Mouse (Mus musculus) heart, postnatal 10 days (tissue): ENCODE data around the gene Zmym2. TPM values are rescaled to one million over a fixed set of nuclear protein-coding genes. Genes with fewer than 3 reads are reported as not detected.
"Not testable (repeated sequence)": the region's sequence is repeated elsewhere in the genome, so short reads cannot be mapped to it uniquely, and the experiment has no call there.

ENCODE experiments used
- DNase-seq, 2 experiments: peaks; one replicate each; pipeline ENCODE4 v3.0.0; 2021
- intact Hi-C: fragments of 180-260 bp; cut with DNase I; formaldehyde crosslinking; loops from one replicate; pipeline ENCODE4 v1.15.1; 2025
- total RNA-seq, 2 experiments: library from RNA; stranded (reverse); gene quantifications; 2 replicates each; pipeline ENCODE4 v1.2.3; 2021

Zmym2 gene
- 10 to 100 TPM; 44.0 to 57.3 TPM for total RNA-seq

GRCm38 (mm10) chr14:56886594-56887513, at the start of gene Zmym2:
Gene Zmym2 (plus strand): TSS chr14:56886653.
- intact Hi-C loops: loop anchor here (5.0 kb wide), 1 partner anchor 220 kb away; the partner anchor contains the start of gene Mphosph8

GRCm38 (mm10) chr14:56844033-56844432, 42.4 kb upstream of the Zmym2 start:
- no peak for DNase-seq

More at GRCm38 (mm10) chr14:56886594-56887513, at the start of gene Zmym2:
- DNase-seq: peak; percentile 84 to 85

GRCm38 (mm10) chr14:56844507-56844906, 41.9 kb upstream of the Zmym2 start:
- intact Hi-C loops: no loop called here
- no peak for DNase-seq

More at GRCm38 (mm10) chr14:56844033-56844432, 42.4 kb upstream of the Zmym2 start:
- intact Hi-C loops: no loop called here

GRCm38 (mm10) chr14:56848322-56848721, 38.1 kb upstream of the Zmym2 start:
- no peak for DNase-seq
- intact Hi-C loops: no loop called here

- intact Hi-C loops: no loop called here
- no peak for DNase-seq
Measured at GRCm38 (mm10) chr14:56849681-56850080, 36.8 kb upstream of the Zmym2 start.

GRCm38 (mm10) chr14:56864041-56864440, 22.4 kb upstream of the Zmym2 start:
- intact Hi-C loops: no loop called here
- no peak for DNase-seq

- intact Hi-C loops: no loop called here
- no peak for DNase-seq
Measured at GRCm38 (mm10) chr14:56864641-56865040, 21.8 kb upstream of the Zmym2 start.

GRCm38 (mm10) chr14:56865112-56865511, 21.3 kb upstream of the Zmym2 start:
- DNase-seq: not testable (repeated sequence)

GRCm38 (mm10) chr14:56873525-56873924, 12.9 kb upstream of the Zmym2 start:
- intact Hi-C loops: no loop called here
- no peak for DNase-seq

More at GRCm38 (mm10) chr14:56865112-56865511, 21.3 kb upstream of the Zmym2 start:
- intact Hi-C loops: not testable (repeated sequence)

- DNase-seq: no peak
- intact Hi-C loops: no loop called here
Measured at GRCm38 (mm10) chr14:56875586-56876159, 10.8 kb upstream of the Zmym2 start.

GRCm38 (mm10) chr14:56881271-56881670, 5.2 kb upstream of the Zmym2 start:
- intact Hi-C loops: no loop called here
- DNase-seq: no peak

- DNase-seq: no peak
- intact Hi-C loops: no loop called here
Measured at GRCm38 (mm10) chr14:56883431-56883830, 3.0 kb upstream of the Zmym2 start.

- peak; percentile 86 to 88 for DNase-seq
- intact Hi-C loops: loop anchor here (2.0 to 5.0 kb wide), 2 partner anchors 71 to 218 kb away; partner anchors contain the start of gene Mphosph8
Measured at GRCm38 (mm10) chr14:56885308-56885771, 1.1 kb upstream of the Zmym2 start.

GRCm38 (mm10) chr14:56885986-56886593, 363 bp upstream of the Zmym2 start:
- intact Hi-C loops: loop anchor here (2.0 to 5.0 kb wide), 2 partner anchors 71 to 219 kb away; partner anchors contain the start of gene Mphosph8

GRCm38 (mm10) chr14:56887514-56887880, 1.0 kb downstream of the Zmym2 start:
- intact Hi-C loops: loop anchor here (5.0 kb wide), 1 partner anchor 220 kb away; the partner anchor contains the start of gene Mphosph8
- no peak for DNase-seq

More at GRCm38 (mm10) chr14:56885986-56886593, 363 bp upstream of the Zmym2 start:
- DNase-seq: peak; percentile 89 to 90

GRCm38 (mm10) chr14:56887887-56888286, 1.4 kb downstream of the Zmym2 start:
- intact Hi-C loops: loop anchor here (5.0 kb wide), 1 partner anchor 221 kb away; the partner anchor contains the start of gene Mphosph8
- peak; percentile 71 to 74 for DNase-seq

GRCm38 (mm10) chr14:56888416-56888815, 2.0 kb downstream of the Zmym2 start:
- intact Hi-C loops: loop anchor here (5.0 kb wide), 1 partner anchor 221 kb away; the partner anchor contains the start of gene Mphosph8

GRCm38 (mm10) chr14:56894417-56894816, 8.0 kb downstream of the Zmym2 start:
- no peak for DNase-seq
- intact Hi-C loops: no loop called here

More at GRCm38 (mm10) chr14:56888416-56888815, 2.0 kb downstream of the Zmym2 start:
- DNase-seq: no peak

GRCm38 (mm10) chr14:56896521-56896920, 10.1 kb downstream of the Zmym2 start:
- no peak for DNase-seq

GRCm38 (mm10) chr14:56897475-56897874, 11.0 kb downstream of the Zmym2 start:
- intact Hi-C loops: no loop called here
- no peak for DNase-seq

More at GRCm38 (mm10) chr14:56896521-56896920, 10.1 kb downstream of the Zmym2 start:
- intact Hi-C loops: no loop called here
